Mouse (Mus musculus) C2C12 (cell line): Measurements from ENCODE around the gene Tnrc6c.

Experiments used
- CEBPB ChIP-seq: IDR thresholded peaks from one replicate; pipeline ENCODE4 v1.6.1; 2011; ENCODE audit warnings: low read depth, mild to moderate bottlenecking, control low read depth, moderate library complexity
- CTCF ChIP-seq: IDR thresholded peaks from one replicate; pipeline ENCODE4 v1.5.1; 2011; ENCODE audit not compliant: control insufficient read depth, insufficient read depth, insufficient read length
- FOSL1 ChIP-seq: IDR thresholded peaks from one replicate; pipeline ENCODE4 v1.8.0; 2011; ENCODE audit warnings: mild to moderate bottlenecking, low read length; ENCODE audit not compliant: poor library complexity, insufficient read depth, severe bottlenecking
- MAX ChIP-seq: IDR thresholded peaks from one replicate; pipeline ENCODE4 v1.6.1; 2011; ENCODE audit warnings: mild to moderate bottlenecking, control low read depth
- MYOD1 ChIP-seq: IDR thresholded peaks from one replicate; pipeline ENCODE4 v1.6.1; 2011; ENCODE audit warnings: low read depth; ENCODE audit not compliant: control insufficient read depth, insufficient read length
- MYOG ChIP-seq: IDR thresholded peaks from one replicate; pipeline ENCODE4 v1.6.1; 2011; ENCODE audit not compliant: control insufficient read depth, insufficient read length; ENCODE audit errors: extremely low read depth
- USF1 ChIP-seq: IDR thresholded peaks from one replicate; pipeline ENCODE4 v1.6.1; 2011; ENCODE audit warnings: low read depth, mild to moderate bottlenecking, control low read depth, moderate library complexity

DNA sequence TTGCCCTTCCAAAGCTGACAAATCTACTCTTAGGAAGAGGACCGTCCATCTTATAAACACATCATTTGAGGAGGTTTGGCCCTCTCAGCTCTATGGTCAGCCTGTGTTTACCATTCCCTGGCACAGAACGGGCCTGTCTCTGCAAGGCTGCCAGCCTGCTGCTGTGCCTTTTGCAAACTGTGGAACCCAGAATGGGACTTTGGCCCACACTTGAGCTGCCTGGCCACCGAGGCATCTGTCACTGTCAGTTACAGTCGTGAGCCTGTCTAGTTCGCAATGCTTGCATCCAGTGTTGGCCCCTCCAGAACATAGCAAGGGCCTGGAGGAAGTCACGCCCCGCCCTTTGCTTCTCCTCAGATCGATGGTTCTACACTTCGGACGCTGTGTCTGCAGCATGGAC, 105.2 kb downstream of the Tnrc6c start:
- no peak for TF ChIP-seq MAX
- TF ChIP-seq CTCF: no peak
- TF ChIP-seq MYOD1: no peak
- TF ChIP-seq USF1: no peak
- TF ChIP-seq FOSL1: no peak
- TF ChIP-seq CEBPB: no peak
- no peak for TF ChIP-seq MYOG
